Mouse (Mus musculus) forebrain, embryonic 10.5 days (tissue): ENCODE measurements at regions not wholly inside any gene's neighbourhood (a gene's known extent, or its start where the extent isn't known, plus 50 kb on each side); places are given as distances from the start of the nearest gene placed in this dataset.
"Not testable (repeated sequence)": the region's sequence is repeated elsewhere in the genome, so short reads cannot be mapped to it uniquely, and the experiment has no call there.

Source experiments
- DNase-seq: peaks from one replicate; pipeline ENCODE4 v3.0.0-alpha.2; 2017; ENCODE audit warnings: low spot score; ENCODE audit errors: extremely low spot score
- H3K27ac ChIP-seq: fragments of 300-500 bp; sonication (generic); 2 replicates; pipeline ENCODE4 v1.5.1; 2016; ENCODE audit warnings: mild to moderate bottlenecking
- H3K27me3 ChIP-seq: fragments of 300-500 bp; sonication (generic); 2 replicates; pipeline ENCODE4 v1.6.1; 2016; ENCODE audit warnings: mild to moderate bottlenecking; ENCODE audit not compliant: poor library complexity, severe bottlenecking
- H3K36me3 ChIP-seq: fragments of 300-500 bp; sonication (generic); replicated peaks from 2 replicates; pipeline ENCODE4 v1.6.1; 2016; ENCODE audit warnings: mild to moderate bottlenecking, moderate library complexity
- H3K4me1 ChIP-seq: fragments of 300-500 bp; sonication (generic); 2 replicates; pipeline ENCODE4 v1.6.1; 2016
- H3K4me3 ChIP-seq: fragments of 300-500 bp; sonication (generic); 2 replicates; pipeline ENCODE4 v1.5.1; 2016; ENCODE audit warnings: mild to moderate bottlenecking, moderate library complexity
- H3K9me3 ChIP-seq: fragments of 300-500 bp; sonication (generic); 2 replicates; pipeline ENCODE4 v1.6.1; 2016; ENCODE audit warnings: mild to moderate bottlenecking, moderate library complexity
- WGBS: fragments of 180-500 bp; shearing (Covaris S2); methylation state at CpG from one replicate; pipeline ENCODE4 v1.1.7; 2016; 5-methylcytosine and 5-hydroxymethylcytosine counted together

GRCm38 (mm10) chr19:27120876-27121275 lies 95.4 kb upstream of the Vldlr start:
- no peak for DNase-seq
- Histone ChIP-seq H3K9me3 (no peaks in the 10 kb centered on the region), H3K4me1 (peaks cover 7% of the 10 kb centered on the region; the same call in 1 of the 2 replicates), H3K4me3 (no peak overlapping the region), H3K36me3 (no peaks in the 10 kb centered on the region), H3K27ac (no peak overlapping the region), H3K27me3 (no peaks in the 10 kb centered on the region)
- 77% methylated on average over 5 of the region's 5 CpGs for WGBS

- no peak for DNase-seq
- H3K9me3 ChIP-seq: no peaks in the 10 kb centered on the region
- 86% methylated on average over 5 of the region's 5 CpGs for WGBS
- H3K27ac ChIP-seq: no peak overlapping the region
- H3K4me3 ChIP-seq: no peak overlapping the region
- H3K4me1 ChIP-seq: peaks cover 7% of the 10 kb centered on the region; the same call in 1 of the 2 replicates
- H3K36me3 ChIP-seq: no peaks in the 10 kb centered on the region
- no peaks in the 10 kb centered on the region for H3K27me3 ChIP-seq
Observed at GRCm38 (mm10) chr19:27122348-27122747, 93.9 kb upstream of the Vldlr start.

DNA sequence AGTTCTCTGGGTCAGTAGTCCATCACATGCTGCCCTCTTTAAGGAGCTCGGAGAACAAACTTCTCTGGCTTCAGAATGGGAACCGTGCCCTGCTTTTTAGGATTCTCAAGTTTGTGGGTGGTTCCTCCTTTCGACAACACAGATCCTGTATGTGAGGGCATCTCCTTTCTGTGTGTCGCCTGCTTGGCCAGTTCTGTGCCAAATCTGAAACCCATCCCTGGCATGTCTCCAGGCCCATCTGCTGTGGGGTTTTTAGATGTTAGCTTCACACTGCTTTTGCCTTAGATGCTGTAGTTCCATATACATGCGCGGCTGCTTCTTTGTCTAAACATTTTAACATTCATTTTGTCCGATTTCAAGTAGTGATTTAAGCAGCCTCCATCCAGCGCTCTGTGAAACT lies 93.0 kb upstream of the Vldlr start:
- H3K4me3 ChIP-seq: no peak overlapping the region
- H3K36me3 ChIP-seq: no peaks in the 10 kb centered on the region
- no peak overlapping the region for H3K27ac ChIP-seq
- H3K9me3 ChIP-seq: no peaks in the 10 kb centered on the region
- peaks cover 7% of the 10 kb centered on the region; the same call in 1 of the 2 replicates for H3K4me1 ChIP-seq
- DNase-seq: no peak
- 88% methylated on average over 8 of the region's 8 CpGs for whole genome bisulfite sequencing
- no peaks in the 10 kb centered on the region for H3K27me3 ChIP-seq

GRCm38 (mm10) chr19:27123806-27124469 lies 92.3 kb upstream of the Vldlr start:
- no peak overlapping the region for H3K4me3 ChIP-seq
- peaks cover 7% of the 10 kb centered on the region; the same call in 1 of the 2 replicates for H3K4me1 ChIP-seq
- H3K27ac ChIP-seq: no peak overlapping the region
- 72% methylated on average over 11 of the region's 11 CpGs for WGBS
- no peaks in the 10 kb centered on the region for H3K36me3 ChIP-seq
- DNase-seq: no peak
- no peaks in the 10 kb centered on the region for H3K27me3 ChIP-seq
- no peaks in the 10 kb centered on the region for H3K9me3 ChIP-seq

GRCm38 (mm10) chr19:27128501-27128900 lies 87.8 kb upstream of the Vldlr start:
- not testable (repeated sequence) for H3K9me3 ChIP-seq, H3K27me3 ChIP-seq, H3K4me3 ChIP-seq, DNase-seq, H3K27ac ChIP-seq, H3K4me1 ChIP-seq, H3K36me3 ChIP-seq
- WGBS: 89% methylated on average over 4 of the region's 4 CpGs

DNA sequence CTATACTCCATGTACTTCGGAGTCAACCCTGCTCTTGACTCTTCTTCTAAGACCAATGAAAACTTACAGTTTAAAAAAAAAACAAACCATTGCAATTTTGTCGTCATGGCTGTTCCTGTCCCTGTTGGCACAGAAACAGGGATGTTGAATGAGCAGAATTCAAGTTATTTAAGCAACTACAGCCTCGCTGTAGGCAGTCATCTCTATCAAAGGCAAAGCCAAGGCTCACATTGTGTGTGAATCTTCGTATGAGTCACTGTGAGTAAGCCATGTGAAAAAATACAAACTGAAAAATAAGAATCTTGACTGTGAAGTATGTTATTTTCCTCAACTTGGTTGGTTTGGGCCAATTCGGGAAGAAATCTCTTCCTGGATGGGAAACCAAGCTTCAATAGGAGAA lies 81.9 kb upstream of the Vldlr start:
- Histone ChIP-seq H3K36me3 (no peaks in the 10 kb centered on the region), H3K27me3 (no peaks in the 10 kb centered on the region), H3K4me3 (no peak overlapping the region), H3K4me1 (no peaks in the 10 kb centered on the region), H3K27ac (no peak overlapping the region), H3K9me3 (no peaks in the 10 kb centered on the region)
- no peak for DNase-seq
- WGBS: 85% methylated on average over 5 of the region's 5 CpGs

- Histone ChIP-seq H3K9me3 (no peaks in the 10 kb centered on the region), H3K36me3 (no peaks in the 10 kb centered on the region), H3K27ac (no peak overlapping the region), H3K4me1 (peaks cover 19% of the 10 kb centered on the region), H3K4me3 (no peak overlapping the region), H3K27me3 (peaks cover 22% of the 10 kb centered on the region)
- WGBS: 83% methylated on average over 3 of the region's 3 CpGs
- DNase-seq: no peak
Observed at GRCm38 (mm10) chr19:27140892-27141291, 75.4 kb upstream of the Vldlr start.

DNA sequence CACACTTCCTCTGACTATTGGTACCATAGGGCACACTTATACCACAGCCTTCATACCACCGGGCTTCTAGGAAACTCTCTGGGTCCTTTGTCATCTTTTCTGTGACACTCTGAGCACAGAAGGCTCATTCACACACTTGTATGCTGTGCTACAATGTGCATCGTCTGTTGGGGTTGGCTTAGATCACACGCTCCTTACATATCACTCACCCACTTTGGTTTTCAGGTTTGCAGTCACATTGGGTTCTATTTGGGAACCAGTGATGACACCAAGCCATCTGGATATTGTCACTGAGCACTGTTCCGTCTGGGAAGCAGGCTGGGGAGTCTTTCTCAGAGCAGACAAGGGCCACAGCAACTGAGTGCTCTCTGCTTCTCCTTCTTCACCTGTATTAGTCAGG lies 74.1 kb upstream of the Vldlr start:
- Histone ChIP-seq H3K4me3 (no peak overlapping the region), H3K4me1 (peaks cover 19% of the 10 kb centered on the region), H3K36me3 (no peaks in the 10 kb centered on the region), H3K9me3 (no peaks in the 10 kb centered on the region), H3K27me3 (peaks cover 26% of the 10 kb centered on the region), H3K27ac (no peak overlapping the region)
- no peak for DNase-seq
- WGBS: 84% methylated on average over 4 of the region's 4 CpGs

DNA sequence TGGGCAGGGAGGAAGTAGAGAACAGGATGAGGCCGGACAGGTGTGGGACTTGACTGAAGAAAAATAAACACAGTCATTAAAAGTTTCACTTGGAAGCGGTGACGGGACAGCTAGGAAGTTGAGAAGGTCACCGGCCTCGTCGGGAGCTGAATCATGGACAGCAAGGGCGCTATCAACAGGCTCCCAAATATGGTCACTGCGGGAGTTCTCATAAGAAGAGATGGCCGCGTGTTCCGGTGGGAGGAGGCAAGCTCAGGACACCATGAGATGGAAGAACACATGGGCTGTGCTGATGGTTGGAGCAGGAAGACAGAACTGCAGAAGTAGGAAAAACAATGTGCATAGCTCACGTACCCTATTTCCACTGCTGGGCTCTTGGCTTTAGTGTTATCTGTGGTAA lies 68.9 kb upstream of the Vldlr start:
- peaks cover 17% of the 10 kb centered on the region for H3K27me3 ChIP-seq
- 96% methylated on average over 12 of the region's 12 CpGs for WGBS
- no peak for DNase-seq

DNA sequence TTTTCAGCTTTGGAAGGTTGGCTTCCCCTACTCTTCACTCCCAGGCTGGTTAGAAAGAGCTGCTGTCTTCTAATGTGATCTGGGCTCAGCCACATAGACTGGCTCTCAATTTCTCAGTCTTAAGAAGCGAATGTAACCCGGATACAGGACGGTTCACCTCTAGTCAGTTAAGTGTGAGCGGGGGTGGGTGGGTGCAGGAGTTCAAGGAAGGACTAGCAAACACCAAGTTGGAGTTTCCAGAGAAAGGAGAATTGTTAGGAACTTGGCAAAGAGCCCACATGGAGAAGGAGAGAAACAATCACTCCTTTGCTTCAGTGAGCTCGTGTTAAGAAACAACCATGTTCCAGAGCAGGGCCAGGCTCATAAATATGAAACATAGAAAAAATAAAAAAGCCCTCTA lies 68.0 kb upstream of the Vldlr start:
- peaks cover 11% of the 10 kb centered on the region for H3K27me3 ChIP-seq
- no peaks in the 10 kb centered on the region for H3K9me3 ChIP-seq
- no peak for DNase-seq
- WGBS: 84% methylated on average over 5 of the region's 5 CpGs
- no peak overlapping the region for H3K27ac ChIP-seq
- H3K36me3 ChIP-seq: no peaks in the 10 kb centered on the region
- H3K4me3 ChIP-seq: no peak overlapping the region
- peaks cover 17% of the 10 kb centered on the region for H3K4me1 ChIP-seq

More for the DNA sequence above, 68.9 kb upstream of the Vldlr start:
- H3K9me3 ChIP-seq: no peaks in the 10 kb centered on the region
- H3K27ac ChIP-seq: no peak overlapping the region
- peaks cover 19% of the 10 kb centered on the region for H3K4me1 ChIP-seq
- H3K36me3 ChIP-seq: no peaks in the 10 kb centered on the region
- H3K4me3 ChIP-seq: no peak overlapping the region

- whole genome bisulfite sequencing: 85% methylated on average over 4 of the region's 4 CpGs
Observed at GRCm38 (mm10) chr19:27149567-27149966, 66.7 kb upstream of the Vldlr start.

DNA sequence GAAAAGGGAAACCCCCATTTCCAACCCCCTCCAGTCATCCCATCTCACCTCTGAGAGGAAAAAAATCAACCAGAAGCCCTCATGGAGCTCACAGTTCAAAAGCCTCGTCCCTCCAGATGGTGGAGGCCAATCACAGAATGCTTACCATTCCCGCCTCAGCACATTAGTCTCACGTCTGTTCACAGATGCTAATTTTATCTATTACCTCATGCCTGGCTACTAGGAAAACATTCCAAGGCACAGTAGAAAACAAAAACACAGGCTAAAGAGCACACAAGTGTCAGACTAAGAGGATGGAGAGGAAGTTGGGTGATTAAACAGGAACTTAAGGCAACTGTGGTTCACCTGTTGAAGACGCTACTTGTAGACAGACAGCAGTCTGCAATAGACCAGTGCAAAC lies 54.4 kb upstream of the Vldlr start:
- Histone ChIP-seq H3K36me3 (no peaks in the 10 kb centered on the region), H3K4me1 (no peaks in the 10 kb centered on the region), H3K27me3 (no peaks in the 10 kb centered on the region), H3K9me3 (no peaks in the 10 kb centered on the region), H3K4me3 (no peak overlapping the region), H3K27ac (no peak overlapping the region)
- DNase-seq: no peak
- 83% methylated on average over 4 of the region's 4 CpGs for WGBS

More at GRCm38 (mm10) chr19:27149567-27149966, 66.7 kb upstream of the Vldlr start:
- DNase-seq: no peak
- Histone ChIP-seq H3K27ac (no peak overlapping the region), H3K9me3 (no peaks in the 10 kb centered on the region), H3K36me3 (no peaks in the 10 kb centered on the region), H3K4me3 (no peak overlapping the region), H3K27me3 (peaks cover 11% of the 10 kb centered on the region), H3K4me1 (peaks cover 5% of the 10 kb centered on the region)
